Mouse (Mus musculus) testis, adult 10 weeks (tissue): ENCODE results near the gene Gm49405. TPM values are rescaled to one million over a fixed set of nuclear protein-coding genes. Genes with fewer than 3 reads are reported as not detected.

Experiments
- polyA plus RNA-seq: library from polyadenylated mRNA; stranded (reverse); fragments of 350-450 nt; fragmentation: Illumina TruSeq; extraction: RNeasy Lipid Tissue Mini Kit (QIAGEN cat#74804); gene quantifications from one replicate; pipeline ENCODE4 v1.2.3, GENCODE M21; 2014; ENCODE audit warnings: low read depth, low replicate concordance

Gm49405 gene
- polyA plus RNA-seq, result not detected

GRCm38 (mm10) chr19:4000119-4000900, at the start of gene Gm49405, which contains the start of gene Nudt8:
Gene Gm49405, plus strand, starts transcription at chr19:4000626.
Gene Nudt8, plus strand, starts transcription at chr19:4000580.

GRCm38 (mm10) chr19:3958470-3958869, 42.0 kb upstream of the Gm49405 start, which contains the start of gene Aldh3b3:
Gene Aldh3b3, plus strand, starts transcription at chr19:3958645.

GRCm38 (mm10) chr19:3972229-3972628, 28.2 kb upstream of the Gm49405 start, which contains the start of gene Aldh3b2:
Gene Aldh3b2, plus strand, starts transcription at chr19:3972328.

GRCm38 (mm10) chr19:3986334-3986733, 14.1 kb upstream of the Gm49405 start, which contains the start of gene Acy3:
Gene Acy3, plus strand, starts transcription at chr19:3986570.

GRCm38 (mm10) chr19:3992416-3992815, 8.0 kb upstream of the Gm49405 start, which contains the start of gene Tbx10:
Gene Tbx10, plus strand, starts transcription at chr19:3992752.

GRCm38 (mm10) chr19:4003112-4003511, 2.7 kb downstream of the Gm49405 start, which contains the start of gene Doc2g:
Gene Doc2g, plus strand, starts transcription at chr19:4003313.

GRCm38 (mm10) chr19:4012432-4013022, 12.1 kb downstream of the Gm49405 start, which contains the start of gene Ndufv1:
Gene Ndufv1, minus strand, starts transcription at chr19:4012806.

GRCm38 (mm10) chr19:4037788-4038232, 37.4 kb downstream of the Gm49405 start, which contains the start of gene Gstp1:
Gene Gstp1, minus strand, starts transcription at chr19:4037985.

GRCm38 (mm10) chr19:4045966-4046865, 45.8 kb downstream of the Gm49405 start, which contains the start of gene Gstp2:
Gene Gstp2, minus strand, starts transcription at chr19:4046023.

Other genes starting within 250 kb of the Gm49405 start
- 45.6 TPM for gene Kmt5b, start 233.2 kb upstream of the Gm49405 start, polyA plus RNA-seq
- 173 TPM for gene Chka, start 148.9 kb upstream of the Gm49405 start, polyA plus RNA-seq
- gene Tcirg1, start 93.5 kb upstream of the Gm49405 start, polyA plus RNA-seq, result 0.71 TPM
- gene Ndufs8, start 87.9 kb upstream of the Gm49405 start, polyA plus RNA-seq, result 0.97 TPM
- gene Aldh3b1, start 70.8 kb upstream of the Gm49405 start, polyA plus RNA-seq, result 3.1 TPM
- 0.32 TPM for gene Unc93b1, start 65.4 kb upstream of the Gm49405 start, polyA plus RNA-seq
- 0.28 TPM for gene Aldh3b3, start 42.0 kb upstream of the Gm49405 start, polyA plus RNA-seq
- gene Aldh3b2, start 28.3 kb upstream of the Gm49405 start, polyA plus RNA-seq, result 2.5 TPM
- 0.48 TPM for gene Acy3, start 14.1 kb upstream of the Gm49405 start, polyA plus RNA-seq
- not detected for gene Tbx10, start 7.9 kb upstream of the Gm49405 start, polyA plus RNA-seq
- not detected for gene Nudt8, start within 50 bp of the Gm49405 start, polyA plus RNA-seq
- not detected for gene Doc2g, start 2.7 kb downstream of the Gm49405 start, polyA plus RNA-seq
- gene Ndufv1, start 12.2 kb downstream of the Gm49405 start, polyA plus RNA-seq, result 5.9 TPM
- 5.3 TPM for gene Gstp1, start 37.4 kb downstream of the Gm49405 start, polyA plus RNA-seq
- gene Gstp2, start 45.4 kb downstream of the Gm49405 start, polyA plus RNA-seq, result not detected
- gene Gstp3, start 58.9 kb downstream of the Gm49405 start, polyA plus RNA-seq, result not detected
- gene Cabp2, start 81.0 kb downstream of the Gm49405 start, polyA plus RNA-seq, result not detected
- 1.1 TPM for gene Cdk2ap2, start 96.6 kb downstream of the Gm49405 start, polyA plus RNA-seq
- gene Pitpnm1, start 99.4 kb downstream of the Gm49405 start, polyA plus RNA-seq, result 0.81 TPM
- 0.62 TPM for gene Aip, start 125.2 kb downstream of the Gm49405 start, polyA plus RNA-seq
- gene Gpr152, start 139.2 kb downstream of the Gm49405 start, polyA plus RNA-seq, result not detected
- 0.14 TPM for gene Cabp4, start 143.4 kb downstream of the Gm49405 start, polyA plus RNA-seq
- gene Coro1b, start 148.0 kb downstream of the Gm49405 start, polyA plus RNA-seq, result 16.9 TPM
- 1.9 TPM for gene Ptprcap, start 153.0 kb downstream of the Gm49405 start, polyA plus RNA-seq
- 0.71 TPM for gene Rps6kb2, start 162.7 kb downstream of the Gm49405 start, polyA plus RNA-seq
- gene Carns1, start 174.9 kb downstream of the Gm49405 start, polyA plus RNA-seq, result 0.43 TPM
- gene Tbc1d10c, start 190.7 kb downstream of the Gm49405 start, polyA plus RNA-seq, result not detected
- gene Ppp1ca, start 191.4 kb downstream of the Gm49405 start, polyA plus RNA-seq, result 15.9 TPM
- 1.2 TPM for gene Rad9a, start 201.0 kb downstream of the Gm49405 start, polyA plus RNA-seq
- gene Clcf1, start 213.6 kb downstream of the Gm49405 start, polyA plus RNA-seq, result 0.20 TPM
- gene AC109138.7, start 213.7 kb downstream of the Gm49405 start, polyA plus RNA-seq, result not detected
- gene Pold4, start 231.3 kb downstream of the Gm49405 start, polyA plus RNA-seq, result not detected